Comparison of ENCODE assay signal across 19 mouse cellular contexts in genomic region chr12:25267572-25268115, GRCm38 (mm10).
A peak's percentile ranks its signal among the peaks of the same experiment; 100 is the strongest.
DNase-seq lines count a peak whose midpoint lies in the region; ATAC-seq and TF ChIP-seq lines count a peak whose summit lies in the region.
"Had no signal": no experiment of that assay in that cellular context is flagged by ENCODE, and none has a peak within 500 bp of the region (broad histone marks: within the 10 kb centered on the region; RNA-seq: fewer than 3 reads in every experiment).

No protein-coding gene starts in this region.

- no peaks in the 10 kb centered on the region for H3K27me3 ChIP-seq in liver, adult 2 months (ENCODE audit: control insufficient read depth, insufficient read depth, low read length)
- H3K27me3 ChIP-seq in liver, postnatal 0 days (ENCODE audit: insufficient read depth, low read length) = no peaks in the 10 kb centered on the region
- H3K27me3 ChIP-seq in limb, embryonic 10.5 days (ENCODE audit: low read depth, poor library complexity, severe bottlenecking) = peaks cover 48% of the 10 kb centered on the region
- H3K27me3 ChIP-seq in forebrain, embryonic 15.5 days = no peaks in the 10 kb centered on the region
- H3K27me3 ChIP-seq: hindbrain, embryonic 15.5 days; midbrain, embryonic 13.5 days had no signal

- no peak for ATAC-seq in liver, postnatal 0 days
- ATAC-seq in forebrain, embryonic 15.5 days (replicated peaks) = no peak
- ATAC-seq: forebrain, postnatal 0 days had no signal

- TF ChIP-seq EP300 in liver, postnatal 0 days (IDR thresholded peaks at IDR 0.05; ENCODE audit: low read depth) = no peak

- H3K9ac ChIP-seq in liver, adult 2 months (ENCODE audit: low read depth, low read length) = no peak overlapping the region
- no peak overlapping the region for H3K9ac ChIP-seq in liver, postnatal 0 days (replicated peaks)
- no peak overlapping the region for H3K9ac ChIP-seq in forebrain, embryonic 15.5 days (replicated peaks)
- H3K9ac ChIP-seq: forebrain, postnatal 0 days; hindbrain, embryonic 15.5 days; limb, embryonic 15.5 days; midbrain, embryonic 13.5 days had no signal

- no peak for TF ChIP-seq CTCF in liver, adult 2 months (IDR thresholded peaks at IDR 0.05; ENCODE audit: low read depth, low read length)
- no peak for TF ChIP-seq CTCF in liver, postnatal 0 days (IDR thresholded peaks at IDR 0.05; ENCODE audit: low read depth)

- 94% methylated on average over 13 of the region's 13 CpGs for WGBS in liver, adult 2 months
- WGBS in liver, postnatal 0 days (ENCODE audit: insufficient replicate concordance) = 57% methylated on average over 13 of the region's 13 CpGs
- 94% methylated on average over 13 of the region's 13 CpGs for WGBS in limb, embryonic 10.5 days
- 92% methylated on average over 13 of the region's 13 CpGs for WGBS in forebrain, embryonic 15.5 days

- H3K36me3 ChIP-seq in liver, adult 2 months (ENCODE audit: control insufficient read depth, insufficient read depth, low read length) = no peaks in the 10 kb centered on the region
- H3K36me3 ChIP-seq in liver, postnatal 0 days (replicated peaks; ENCODE audit: insufficient read depth, low read length) = no peaks in the 10 kb centered on the region
- no peaks in the 10 kb centered on the region for H3K36me3 ChIP-seq in limb, embryonic 10.5 days
- H3K36me3 ChIP-seq in forebrain, embryonic 15.5 days = no peaks in the 10 kb centered on the region
- H3K36me3 ChIP-seq: hindbrain, embryonic 15.5 days; limb, embryonic 15.5 days; midbrain, embryonic 13.5 days had no signal

- H3K27ac ChIP-seq in liver, adult 2 months (replicated peaks; ENCODE audit: insufficient read depth, low read depth, low read length) = peak overlapping the region; percentile 20; the same call in 1 of the 2 replicates
- H3K27ac ChIP-seq in liver, postnatal 0 days (ENCODE audit: low read depth) = no peak overlapping the region
- H3K27ac ChIP-seq in limb, embryonic 10.5 days = 0 out of 2 replicates have a peak overlapping the region, but pooled peaks have one; percentile 27
- H3K27ac ChIP-seq in forebrain, embryonic 15.5 days (replicated peaks) = no peak overlapping the region
- H3K27ac ChIP-seq: hindbrain, embryonic 15.5 days; limb, embryonic 15.5 days; midbrain, embryonic 13.5 days had no signal

- no peak for TF ChIP-seq POLR2A in liver, adult 2 months (IDR thresholded peaks at IDR 0.05; ENCODE audit: extremely low read depth, insufficient read depth, low read length)

- H3K4me3 ChIP-seq in liver, adult 2 months (ENCODE audit: insufficient read depth, low read depth, low read length) = no peak overlapping the region
- H3K4me3 ChIP-seq in liver, postnatal 0 days (ENCODE audit: low read depth, low read length) = no peak overlapping the region
- no peak overlapping the region for H3K4me3 ChIP-seq in limb, embryonic 10.5 days
- no peak overlapping the region for H3K4me3 ChIP-seq in forebrain, embryonic 15.5 days
- H3K4me3 ChIP-seq: erythroblast, embryonic 14.5 days; hindbrain, embryonic 15.5 days; limb, embryonic 15.5 days; midbrain, embryonic 13.5 days; myocyte had no signal

- H3K79me2 ChIP-seq in liver, adult 2 months (ENCODE audit: control insufficient read depth, insufficient read depth, low read length) = no peaks in the 10 kb centered on the region

- no peak overlapping the region for H3K4me2 ChIP-seq in liver, postnatal 0 days (ENCODE audit: low read depth, low read length)
- no peak overlapping the region for H3K4me2 ChIP-seq in forebrain, embryonic 15.5 days (replicated peaks)
- H3K4me2 ChIP-seq: hindbrain, embryonic 15.5 days; limb, embryonic 15.5 days; midbrain, embryonic 13.5 days had no signal

- no peaks in the 10 kb centered on the region for H3K9me3 ChIP-seq in liver, postnatal 0 days (ENCODE audit: low read length)
- H3K9me3 ChIP-seq in limb, embryonic 10.5 days (replicated peaks) = no peaks in the 10 kb centered on the region
- H3K9me3 ChIP-seq in forebrain, embryonic 15.5 days = no peaks in the 10 kb centered on the region
- H3K9me3 ChIP-seq: hindbrain, embryonic 15.5 days; limb, embryonic 15.5 days; midbrain, embryonic 13.5 days had no signal

- DNase-seq in liver, adult 2 months (ENCODE audit: extremely low read depth, low read depth, low spot score) = no peak
- DNase-seq in liver, postnatal 0 days = no peak
- peak; percentile 32 for DNase-seq in T-cell, adult 2 months (ENCODE audit: low spot score)
- no peak for DNase-seq in limb, embryonic 10.5 days (ENCODE audit: low spot score)
- DNase-seq in thymus, postnatal 14 days = peak; percentile 70
- no peak for DNase-seq in urinary bladder, postnatal 10 days (ENCODE audit: low spot score)
- DNase-seq in urinary bladder, postnatal 36 days (ENCODE audit: low spot score in 2 of 2) = no peak
- DNase-seq: B cell, adult 2 months; cerebellum, adult 11-12 months; cerebellum, postnatal 25 days; forebrain, postnatal 0 days; heart, postnatal 14 days; retina, postnatal 1 day had no signal

- H3K4me1 ChIP-seq in liver, adult 2 months (ENCODE audit: control insufficient read depth, insufficient read depth, low read length) = peaks cover 22% of the 10 kb centered on the region
- peaks cover 12% of the 10 kb centered on the region for H3K4me1 ChIP-seq in liver, postnatal 0 days (ENCODE audit: insufficient read depth)
- peaks cover 55% of the 10 kb centered on the region for H3K4me1 ChIP-seq in limb, embryonic 10.5 days
- no peaks in the 10 kb centered on the region for H3K4me1 ChIP-seq in forebrain, embryonic 15.5 days

Comparison
In these comparisons a context has a peak if more than half of its experiments do, and no peak if none do; other contexts are left out.
1. H3K27ac ChIP-seq: peak in liver, adult 2 months (single experiment) and limb, embryonic 10.5 days (single experiment); none in liver, postnatal 0 days (single experiment) and forebrain, embryonic 15.5 days (single experiment).
2. DNase-seq: peak in T-cell, adult 2 months (single experiment) and thymus, postnatal 14 days (single experiment); none in liver, adult 2 months (single experiment), liver, postnatal 0 days (single experiment), limb, embryonic 10.5 days (single experiment), urinary bladder, postnatal 10 days (single experiment) and urinary bladder, postnatal 36 days (0 of 2).